Mouse (Mus musculus) testis, adult 2 months (tissue): ENCODE data around the gene Tub.

Experiments
- CTCF ChIP-seq: fragments of 200-500 bp; IDR thresholded peaks from 2 replicates; pipeline ENCODE4 v1.5.1; 2012; ENCODE audit warnings: low read depth, mild to moderate bottlenecking, inconsistent platforms, low read length, moderate library complexity; ENCODE audit not compliant: control insufficient read depth, insufficient read depth, insufficient replicate concordance
- POLR2A ChIP-seq: fragments of 200-500 bp; IDR thresholded peaks from 2 replicates; pipeline ENCODE4 v1.6.1; 2012; ENCODE audit warnings: low read depth, mild to moderate bottlenecking, inconsistent platforms, low read length, moderate library complexity; ENCODE audit not compliant: control insufficient read depth

DNA sequence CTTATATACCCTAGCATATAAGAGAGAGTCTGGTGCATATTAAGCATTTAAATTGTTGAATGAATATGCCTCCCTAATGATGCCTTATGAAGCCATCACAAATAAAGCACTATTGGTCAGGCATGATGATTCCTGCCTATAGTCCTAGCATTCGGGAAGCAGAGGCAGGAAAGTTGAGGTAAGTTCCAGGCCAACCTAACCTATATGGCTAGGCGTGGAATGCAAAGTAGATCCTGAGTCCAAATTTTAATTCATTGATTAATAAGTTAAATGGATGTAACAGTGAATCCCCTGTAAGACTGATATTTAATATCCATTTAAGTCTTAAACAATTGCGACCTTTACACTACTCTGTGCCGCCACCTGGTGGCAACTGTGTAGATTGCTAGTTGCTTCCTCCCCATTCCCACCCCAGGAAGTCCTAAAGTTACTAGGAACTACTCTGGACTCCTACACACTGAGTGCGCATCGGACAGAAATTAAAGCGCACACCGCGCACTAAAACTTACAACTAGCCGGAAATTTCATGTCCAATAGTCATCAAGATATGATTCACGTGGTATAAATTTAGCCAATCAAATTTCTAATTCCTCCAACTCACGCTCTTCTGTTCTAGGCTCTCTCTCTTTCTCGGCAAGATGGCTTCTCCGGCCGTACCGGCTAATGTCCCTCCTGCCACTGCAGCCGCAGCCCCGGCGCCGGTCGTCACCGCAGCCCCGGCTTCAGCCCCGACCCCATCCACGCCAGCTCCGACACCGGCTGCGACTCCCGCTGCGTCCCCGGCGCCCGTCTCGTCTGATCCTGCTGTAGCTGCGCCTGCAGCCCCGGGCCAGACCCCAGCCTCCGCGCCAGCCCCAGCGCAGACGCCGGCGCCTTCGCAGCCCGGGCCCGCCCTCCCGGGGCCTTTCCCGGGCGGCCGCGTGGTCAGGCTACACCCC is 16.1 kb upstream of the Tub start, which contains the start of gene Eif3f:
- TF ChIP-seq CTCF (peak; percentile 73; the same call in 1 of the 2 replicates), POLR2A (peak; percentile 74)
